Mouse (Mus musculus): ENCODE data around the gene 2700049A03Rik. TPM values are rescaled to one million over a fixed set of nuclear protein-coding genes. Genes with fewer than 3 reads are reported as not detected.
A peak's percentile ranks its signal among the peaks of the same experiment; 100 is the strongest.
"Not testable (repeated sequence)": the region's sequence is repeated elsewhere in the genome, so short reads cannot be mapped to it uniquely, and the experiment has no call there.

2700049A03Rik gene
- 12.1 and 15.5 TPM in 2 replicates for total RNA-seq (2021)
- long read RNA-seq, full-length matches to known transcripts = 1 of 7 reads
- long read RNA-seq, partial matches to known transcripts = 4 of 7 reads
- long read RNA-seq, other reads (novel, unspliced or antisense) = 2 of 7 reads

DNA sequence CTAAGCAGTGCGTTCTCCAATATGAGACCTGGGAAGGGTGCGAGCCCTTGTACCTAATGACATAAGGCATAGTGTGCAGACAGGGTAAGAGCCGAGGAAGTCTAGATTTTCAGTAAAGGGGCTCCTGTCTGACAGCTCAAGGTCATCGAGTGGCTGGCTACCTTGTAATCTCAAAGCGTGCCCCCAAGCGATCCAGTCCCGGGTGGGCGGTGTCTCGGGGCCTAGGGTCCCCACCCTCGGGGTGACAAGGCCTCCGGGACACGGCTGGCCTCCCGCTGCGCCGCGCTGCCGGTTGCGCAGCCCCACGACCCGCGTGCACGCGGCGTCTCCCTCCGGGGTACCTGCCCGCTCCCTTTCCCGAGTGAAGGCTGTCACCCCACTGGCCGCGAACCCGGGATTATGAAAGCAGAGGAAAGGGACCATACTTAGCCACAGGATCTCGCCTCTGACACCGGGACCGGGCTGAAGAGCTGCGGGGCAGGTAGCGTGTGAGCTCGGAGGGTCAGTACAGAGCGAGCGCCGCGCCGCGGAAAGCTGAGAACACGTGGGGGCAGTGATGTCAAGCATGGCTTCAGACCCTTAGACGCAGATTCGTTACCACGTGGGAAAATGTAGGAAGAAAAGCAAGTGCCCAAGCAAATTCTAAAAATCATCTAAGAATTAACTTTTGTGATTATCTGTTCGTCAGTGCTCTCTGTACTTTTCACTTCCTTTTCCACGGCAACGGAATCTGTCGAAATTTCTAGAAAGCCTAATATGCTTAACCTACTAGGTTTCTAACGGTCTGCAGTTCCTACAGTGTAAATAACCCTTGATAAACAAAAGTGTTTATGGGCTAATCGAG lies at the start of gene 2700049A03Rik, which contains the start of gene Timm9:
2700049A03Rik (plus strand) TSS at position 719 of the 844 bp plus-strand sequence.
Timm9 (minus strand) TSS at position 555 of the 844 bp plus-strand sequence.
- peak; percentile 73 for DNase-seq

DNA sequence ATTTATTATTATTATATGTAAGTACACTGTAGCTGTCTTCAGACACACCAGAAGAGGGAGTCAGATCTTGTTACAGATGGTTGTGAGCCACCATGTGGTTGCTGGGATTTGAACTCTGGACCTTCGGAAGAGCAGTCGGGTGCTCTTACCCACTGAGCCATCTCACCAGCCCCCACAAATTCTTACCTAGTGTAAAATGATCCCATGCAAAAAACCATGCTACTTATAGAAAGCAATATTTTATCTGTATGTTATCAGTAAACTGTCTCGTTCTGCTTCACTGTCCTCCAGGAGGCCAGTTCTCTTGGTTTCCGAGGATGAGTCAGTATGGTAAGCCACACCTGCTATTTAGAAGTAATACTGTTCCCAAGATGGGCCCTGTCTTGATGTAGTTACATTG lies 32.4 kb upstream of the 2700049A03Rik start:
- not testable (repeated sequence) for DNase-seq

DNA sequence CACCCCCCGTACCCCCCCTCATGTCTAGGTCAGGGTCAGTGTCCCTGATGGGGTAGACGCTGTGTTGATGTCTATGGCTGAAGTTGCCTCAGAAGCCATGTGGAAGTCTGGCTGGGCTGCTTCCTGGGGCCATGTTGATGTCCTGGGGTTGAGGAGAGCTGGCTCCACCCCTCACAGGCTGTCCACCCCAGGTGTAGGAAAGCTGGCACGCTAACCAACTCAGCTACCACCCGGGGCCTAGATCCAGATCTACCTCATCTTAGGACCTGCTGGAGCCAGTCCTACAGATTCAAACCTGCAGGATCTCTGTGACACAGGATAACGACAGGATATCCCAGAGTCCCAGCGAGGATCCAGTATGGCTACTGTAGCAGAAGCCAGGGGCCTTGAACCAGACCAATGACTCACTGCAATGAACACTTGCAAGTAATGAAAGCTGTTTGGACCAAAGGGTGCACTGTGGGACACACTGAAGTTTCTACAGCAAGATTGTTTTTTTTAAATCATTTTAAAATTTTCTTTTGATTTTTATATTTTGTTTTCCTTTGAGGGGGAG lies 29.4 kb upstream of the 2700049A03Rik start:
- DNase-seq = no peak

GRCm38 (mm10) chr12:71111331-71111730 lies 25.3 kb upstream of the 2700049A03Rik start, which contains the start of gene Tomm20l:
Tomm20l (plus strand) TSS chr12:71111428.
- DNase-seq = peak; percentile 73

- DNase-seq = no peak
Observed at GRCm38 (mm10) chr12:71113074-71113473, 23.6 kb upstream of the 2700049A03Rik start.

GRCm38 (mm10) chr12:71113675-71114288 lies 22.9 kb upstream of the 2700049A03Rik start:
- peak; percentile 62 for DNase-seq

DNA sequence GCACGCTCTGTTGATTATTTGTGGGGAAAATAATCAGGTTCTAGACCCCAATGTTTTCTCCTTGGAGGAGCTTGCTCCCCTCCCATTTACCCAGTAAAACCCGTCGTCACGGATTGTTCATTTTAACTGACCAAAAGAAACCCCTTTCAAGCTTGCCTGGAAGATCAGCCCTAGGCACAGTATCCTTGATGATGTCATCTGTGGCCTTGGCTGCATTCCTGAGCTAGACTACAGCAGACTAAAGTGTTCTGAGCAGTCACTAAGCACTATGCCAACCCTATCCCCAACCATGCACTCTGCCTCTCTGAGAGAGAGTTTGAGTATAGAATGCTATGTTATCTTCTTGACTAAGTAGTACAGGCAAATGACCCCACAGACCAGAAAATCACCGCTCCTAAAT lies 20.2 kb upstream of the 2700049A03Rik start:
- peak; percentile 70 for DNase-seq

GRCm38 (mm10) chr12:71122731-71123130 lies 13.9 kb upstream of the 2700049A03Rik start:
- no peak for DNase-seq

DNA sequence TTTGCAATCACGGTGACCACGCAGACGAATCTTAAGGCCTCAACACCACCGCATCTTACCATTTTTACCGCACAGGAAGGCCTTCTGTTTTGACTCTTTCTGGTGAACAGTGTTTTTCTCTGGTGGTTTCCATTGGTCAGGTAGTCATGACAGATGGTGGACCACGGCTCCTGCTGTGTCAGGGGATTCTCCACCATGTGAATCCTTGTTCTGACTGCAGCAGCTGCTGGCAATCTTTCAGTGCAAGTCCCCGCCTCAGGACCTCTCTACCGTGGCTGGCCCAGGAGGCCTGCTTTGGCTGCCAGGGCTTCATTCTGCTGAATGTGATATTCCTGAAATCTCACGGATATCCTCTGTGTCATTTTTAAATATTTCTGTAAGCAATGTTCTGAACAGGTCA lies 13.4 kb upstream of the 2700049A03Rik start:
- no peak for DNase-seq

DNA sequence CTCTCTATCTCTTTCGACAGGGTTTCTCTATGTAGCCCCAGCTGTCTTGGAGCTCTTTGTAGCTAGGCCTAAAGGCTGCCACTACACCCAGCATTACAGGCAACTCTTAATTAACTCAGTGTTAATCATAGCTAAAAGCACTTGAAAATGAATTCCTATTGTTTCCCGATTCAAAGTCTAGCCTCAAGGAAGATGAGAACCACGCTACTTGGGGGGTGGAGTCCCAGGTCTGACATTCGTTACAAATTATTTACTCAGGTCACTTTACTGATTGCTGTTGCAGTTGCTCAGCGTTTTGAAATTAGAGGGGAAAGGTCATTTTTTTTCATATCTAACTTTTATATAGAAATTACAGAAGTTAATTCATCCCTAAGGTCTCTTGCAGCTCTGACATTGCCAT lies 1.1 kb upstream of the 2700049A03Rik start:
- no peak for DNase-seq

DNA sequence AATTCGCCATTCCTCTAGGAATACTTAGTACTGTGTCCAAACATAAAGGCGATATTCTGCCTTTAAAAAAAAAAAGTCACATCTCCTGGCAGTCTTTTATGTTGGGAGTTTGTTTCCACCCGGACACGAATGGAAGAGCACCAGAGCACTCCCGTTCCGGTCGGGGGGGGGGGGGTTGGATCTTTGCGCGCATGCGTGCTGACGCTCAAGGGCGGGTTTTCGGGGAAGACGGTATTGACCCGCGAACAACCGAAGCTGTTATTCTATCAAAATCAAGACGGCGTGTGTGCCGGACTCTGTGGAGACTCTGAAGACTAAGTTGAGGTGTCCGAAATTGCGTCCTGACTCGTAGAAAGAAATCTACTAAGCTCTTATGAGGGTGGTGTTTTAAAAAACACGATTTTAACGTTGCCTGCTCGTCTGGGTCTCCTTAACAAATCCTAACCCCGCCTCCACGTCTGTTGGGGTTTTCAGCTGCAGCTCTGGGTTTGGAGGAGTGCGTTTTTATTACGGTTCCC lies 385 bp downstream of the 2700049A03Rik start:
- peak; percentile 85 for DNase-seq

GRCm38 (mm10) chr12:71137686-71138085 lies 1.0 kb downstream of the 2700049A03Rik start:
- DNase-seq = no peak

- no peak for DNase-seq
Observed at GRCm38 (mm10) chr12:71139258-71139828, 2.7 kb downstream of the 2700049A03Rik start.

- no peak for DNase-seq
Observed at GRCm38 (mm10) chr12:71141189-71141588, 4.5 kb downstream of the 2700049A03Rik start.

- peak; percentile 55 for DNase-seq
Observed at GRCm38 (mm10) chr12:71147641-71148040, 11.0 kb downstream of the 2700049A03Rik start.

DNA sequence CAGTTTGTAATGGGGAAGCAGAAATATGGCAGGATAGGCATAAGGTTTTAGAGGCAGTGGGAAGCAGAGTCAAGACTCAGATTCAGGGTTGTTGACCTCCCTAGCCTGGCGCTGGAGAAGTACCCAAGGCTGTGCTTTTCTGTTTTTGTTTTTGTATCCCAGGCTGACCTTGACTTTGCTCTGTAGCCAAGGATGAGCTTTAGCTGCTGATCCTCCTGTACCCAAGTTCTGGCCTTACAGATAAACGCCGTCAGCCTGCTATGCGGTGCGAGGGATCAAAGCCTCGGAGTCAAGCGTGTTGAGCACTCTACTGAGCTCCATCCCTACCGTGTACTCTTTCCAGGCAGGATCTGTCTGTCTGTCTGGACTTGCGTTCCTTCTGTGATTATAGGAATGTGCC lies 12.2 kb downstream of the 2700049A03Rik start:
- DNase-seq = peak; percentile 20

DNA sequence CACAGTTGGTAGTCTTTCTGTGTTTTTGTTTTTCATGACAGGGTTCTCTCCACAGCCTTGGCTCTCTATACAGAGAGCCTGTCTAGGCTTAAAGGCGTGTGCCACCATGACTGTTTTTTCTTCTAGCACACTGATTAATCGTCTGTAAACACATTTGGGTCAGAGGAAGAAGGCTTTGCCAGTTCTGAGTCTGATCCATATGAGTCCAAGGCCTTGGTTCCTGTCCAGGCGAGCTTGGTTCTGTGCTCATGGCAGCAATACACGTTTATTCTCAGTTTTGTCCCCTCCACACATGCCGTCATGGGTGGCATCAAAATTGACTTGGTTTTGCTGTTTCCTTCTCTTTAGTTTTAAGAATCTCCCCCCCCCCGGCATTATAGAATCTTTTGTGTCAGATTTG lies 12.8 kb downstream of the 2700049A03Rik start:
- DNase-seq = no peak

DNA sequence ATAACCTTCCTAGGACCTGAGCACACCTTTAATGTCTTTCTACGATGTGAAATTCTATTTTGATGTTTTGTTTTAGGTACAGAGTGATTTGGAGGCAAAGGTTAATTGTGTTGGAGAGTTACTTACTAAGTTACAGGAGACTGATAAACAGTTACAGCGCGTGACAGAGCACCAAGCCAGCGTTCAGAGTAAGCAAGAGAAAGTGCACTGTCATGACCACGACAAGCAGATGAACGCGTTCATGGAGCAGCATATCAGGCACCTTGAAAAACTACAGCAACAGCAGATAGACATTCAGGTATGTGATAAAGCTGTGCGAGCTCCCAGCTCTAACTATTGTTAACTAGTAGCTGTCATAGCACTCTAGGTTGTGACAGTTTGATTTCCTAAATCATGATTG lies 13.5 kb downstream of the 2700049A03Rik start:
- no peak for DNase-seq

DNA sequence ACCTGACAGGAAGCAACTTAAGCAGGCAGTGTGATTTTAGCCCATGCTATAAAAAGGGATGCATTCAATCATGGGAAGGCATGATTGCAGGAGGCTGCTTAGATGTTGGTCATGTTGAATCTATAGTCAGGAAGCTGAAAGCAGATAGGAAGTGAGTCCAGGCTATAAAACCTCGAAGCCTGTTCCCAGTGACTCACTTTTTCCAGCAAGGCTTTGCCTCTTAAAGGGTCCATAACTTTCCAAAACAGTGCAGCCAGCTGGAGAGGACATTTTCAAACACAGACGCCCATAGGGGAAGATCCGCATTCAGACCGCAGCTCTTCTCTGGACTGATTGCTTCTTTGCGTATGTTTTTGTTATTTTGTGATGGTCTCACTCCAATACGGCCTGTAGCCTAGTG lies 18.3 kb downstream of the 2700049A03Rik start:
- no peak for DNase-seq

- no peak for DNase-seq
Observed at GRCm38 (mm10) chr12:71157974-71158373, 21.3 kb downstream of the 2700049A03Rik start.

- no peak for DNase-seq
Observed at GRCm38 (mm10) chr12:71164410-71164809, 27.8 kb downstream of the 2700049A03Rik start.

DNA sequence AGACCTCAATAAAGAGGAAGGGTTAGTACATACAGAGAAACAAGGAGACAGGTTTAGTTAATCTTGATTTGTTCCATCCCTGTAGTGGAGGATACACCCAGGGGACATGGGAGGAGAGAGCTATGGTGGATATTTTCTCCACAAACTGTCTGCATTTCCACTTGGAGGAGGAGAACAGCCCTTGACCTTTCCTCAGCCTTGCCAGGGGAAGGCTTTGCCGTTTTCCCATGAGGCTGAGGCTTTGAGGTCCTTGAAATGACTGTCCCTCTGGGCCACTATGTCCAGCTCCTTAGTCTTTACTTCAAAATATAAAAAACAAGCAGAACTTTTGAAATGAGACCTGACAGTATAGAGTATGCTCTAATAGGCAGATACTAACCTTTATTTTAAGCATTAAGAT lies 33.3 kb downstream of the 2700049A03Rik start:
- no peak for DNase-seq
